Mouse (Mus musculus) bone marrow macrophage, adult 2 months (primary cell): Measurements from ENCODE around the gene Mul1.

ENCODE experiments used
- CTCF ChIP-seq: IDR thresholded peaks from 2 replicates; pipeline ENCODE4 v1.5.1; 2012; ENCODE audit warnings: low read depth, mild to moderate bottlenecking, low read length, moderate library complexity
- POLR2A ChIP-seq: IDR thresholded peaks from 2 replicates; pipeline ENCODE4 v1.6.1; 2012; ENCODE audit warnings: mild to moderate bottlenecking, low read depth, low read length, borderline replicate concordance

GRCm38 (mm10) chr4:138393703-138394102 lies 40.8 kb upstream of the Mul1 start:
- no peak for TF ChIP-seq CTCF
- no peak for TF ChIP-seq POLR2A
